Comparison of ENCODE assay signal across 8 mouse cellular contexts in genomic region chr3:17785106-17786022, GRCm38 (mm10).
DNase-seq lines count a peak whose midpoint lies in the region; ATAC-seq and TF ChIP-seq lines count a peak whose summit lies in the region.

No protein-coding gene starts in this region.

- ATAC-seq in heart, postnatal 0 days (ENCODE audit: insufficient read depth, low read depth): no peak
- no peak for ATAC-seq in hindbrain, embryonic 15.5 days (ENCODE audit: low FRiP score, low read depth)

- TF ChIP-seq CTCF in heart, postnatal 0 days (IDR thresholded peaks at IDR 0.05; ENCODE audit: low read depth): no peak

- peak overlapping the region; percentile 41 for H3K9ac ChIP-seq in heart, postnatal 0 days (replicated peaks; ENCODE audit: low read depth, low read length)
- peak overlapping the region; percentile 75 for H3K9ac ChIP-seq in hindbrain, embryonic 15.5 days

- no peaks in the 10 kb centered on the region for H3K36me3 ChIP-seq in heart, postnatal 0 days (replicated peaks; ENCODE audit: control insufficient read depth, insufficient read depth, low read length)
- no peaks in the 10 kb centered on the region for H3K36me3 ChIP-seq in hindbrain, embryonic 15.5 days

- H3K27ac ChIP-seq in heart, postnatal 0 days (ENCODE audit: low read depth): no peak overlapping the region
- peak overlapping the region; percentile 99 for H3K27ac ChIP-seq in hindbrain, embryonic 15.5 days (replicated peaks)

- H3K9me3 ChIP-seq in heart, postnatal 0 days (replicated peaks; ENCODE audit: control insufficient read depth, low read length): no peaks in the 10 kb centered on the region
- no peaks in the 10 kb centered on the region for H3K9me3 ChIP-seq in hindbrain, embryonic 15.5 days

- H3K4me2 ChIP-seq in heart, postnatal 0 days (ENCODE audit: low read depth, low read length): peak overlapping the region; percentile 89
- H3K4me2 ChIP-seq in hindbrain, embryonic 15.5 days: peak overlapping the region; percentile 98

- peaks cover 61% of the 10 kb centered on the region for H3K27me3 ChIP-seq in heart, postnatal 0 days (ENCODE audit: control insufficient read depth, insufficient read depth, low read length)
- no peaks in the 10 kb centered on the region for H3K27me3 ChIP-seq in hindbrain, embryonic 15.5 days

- H3K4me3 ChIP-seq in heart, postnatal 0 days (ENCODE audit: low read depth, low read length): peak overlapping the region; percentile 50
- H3K4me3 ChIP-seq in hindbrain, embryonic 15.5 days: peak overlapping the region; percentile 66

- intact Hi-C loops in heart, postnatal 36 days (cut with DNase I): loop anchor here (5.0 kb wide), 1 partner anchor 298 kb away; no protein-coding TSS in a partner anchor

- WGBS in heart, postnatal 0 days: 17% methylated on average over 21 of the region's 21 CpGs
- 3% methylated on average over 21 of the region's 21 CpGs for WGBS in hindbrain, embryonic 15.5 days

- peaks cover 11% of the 10 kb centered on the region for H3K4me1 ChIP-seq in heart, postnatal 0 days (ENCODE audit: control insufficient read depth, insufficient read depth)
- peaks cover 24% of the 10 kb centered on the region for H3K4me1 ChIP-seq in hindbrain, embryonic 15.5 days (replicated peaks)

- TF ChIP-seq EP300 in heart, postnatal 0 days (IDR thresholded peaks at IDR 0.05; ENCODE audit: low read depth): no peak

- DNase-seq in heart, postnatal 0 days (ENCODE audit: low spot score): no peak
- DNase-seq in heart, postnatal 36 days: no peak
- DNase-seq in cerebellum, postnatal 14 days: peak; percentile 19 to 30
- DNase-seq in neural tube, embryonic 10.5 days (ENCODE audit: extremely low spot score, low spot score): peak; percentile 72
- DNase-seq in natural killer cell, adult 2 months (ENCODE audit: low spot score in 2 of 2): no peak
- no peak for DNase-seq in left cerebral cortex, adult 9 months (ENCODE audit: low spot score in 2 of 2)
- no peak for DNase-seq in spleen, postnatal 14 days (ENCODE audit: low spot score in 2 of 2)

Comparison
In these comparisons a context has a peak if more than half of its experiments do, and no peak if none do; other contexts are left out.
1. DNase-seq: peak in cerebellum, postnatal 14 days (2 of 2) and neural tube, embryonic 10.5 days (single experiment); none in heart, postnatal 0 days (single experiment), heart, postnatal 36 days (0 of 2), natural killer cell, adult 2 months (0 of 2), left cerebral cortex, adult 9 months (0 of 2) and spleen, postnatal 14 days (0 of 2).